Mouse (Mus musculus) erythroblast, embryonic 14.5 days (primary cell): Measurements from ENCODE around the gene Gpatch1.

ENCODE experiments used
- GATA1 ChIP-seq: IDR thresholded peaks from 2 replicates; pipeline ENCODE4 v1.6.1; 2012; ENCODE audit warnings: low read length, inconsistent platforms, mixed read lengths
- TAL1 ChIP-seq: IDR thresholded peaks from 3 replicates; pipeline ENCODE4 v1.6.1; 2012; ENCODE audit warnings: low read length, inconsistent platforms, mixed read lengths

- TF ChIP-seq GATA1: no peak
- no peak for TF ChIP-seq TAL1
These were observed 26.6 kb upstream of the Gpatch1 start for GRCm38 (mm10) chr7:35344785-35345330.
